Mouse (Mus musculus) fat pad, adult 2 months (tissue): ENCODE measurements around the gene Sytl4.

Experiments used
- DNase-seq: peaks from one replicate; pipeline ENCODE4 v3.0.0-alpha.2; 2011; ENCODE audit warnings: low read depth, low spot score; ENCODE audit errors: extremely low read depth

Gene Sytl4

GRCm38 (mm10) chrX:133981231-133982002 is at the start of gene Sytl4:
Gene Sytl4 (minus strand): TSS chrX:133981812.
- no peak for DNase-seq

DNA sequence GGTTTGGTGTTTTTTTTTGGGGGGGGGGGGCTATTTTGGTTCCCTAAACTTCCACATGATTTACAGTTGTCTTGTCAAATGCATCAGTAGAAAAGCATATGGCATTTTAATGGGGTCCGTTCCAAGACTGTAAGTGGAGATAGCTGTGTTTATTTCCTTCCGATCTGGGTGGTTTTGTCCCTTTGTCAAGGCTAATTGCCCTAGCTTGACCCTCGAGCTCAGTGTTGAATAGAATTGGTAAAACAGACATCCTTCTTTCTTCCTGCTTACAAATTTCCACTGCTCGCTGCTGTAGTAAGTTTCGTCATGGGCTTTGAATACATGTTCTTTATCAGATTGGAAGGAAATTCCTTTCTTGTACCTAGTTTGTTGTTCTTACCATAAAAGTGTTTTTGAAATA is 39.1 kb upstream of the Sytl4 start:
- no peak for DNase-seq

GRCm38 (mm10) chrX:134019005-134019404 is 37.4 kb upstream of the Sytl4 start:
- no peak for DNase-seq

DNA sequence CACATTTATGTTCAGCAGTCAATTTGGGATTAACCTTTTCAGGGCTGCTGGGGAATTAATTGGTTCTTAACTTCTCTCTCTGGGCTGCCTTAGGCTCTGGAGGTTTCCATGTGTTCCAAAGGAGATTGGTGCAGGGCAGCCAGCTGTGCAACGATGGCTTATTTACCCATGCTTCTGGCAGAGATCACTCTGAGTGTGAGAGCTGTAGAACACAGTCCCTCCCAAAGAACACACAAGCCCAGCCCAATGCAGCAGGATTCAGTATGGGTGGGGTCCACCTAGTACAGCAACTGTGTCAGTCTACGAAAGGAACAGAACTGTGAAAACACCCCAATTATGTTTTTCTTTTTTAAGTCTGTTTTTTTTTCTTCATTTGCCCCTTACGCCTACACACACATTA is 14.3 kb upstream of the Sytl4 start:
- DNase-seq: no peak

GRCm38 (mm10) chrX:133964615-133965014 is 17.0 kb downstream of the Sytl4 start:
- no peak for DNase-seq

- DNase-seq: no peak
Measured at GRCm38 (mm10) chrX:133960617-133961016, 21.0 kb downstream of the Sytl4 start.

GRCm38 (mm10) chrX:133954661-133955060 is 27.0 kb downstream of the Sytl4 start:
- DNase-seq: no peak

DNA sequence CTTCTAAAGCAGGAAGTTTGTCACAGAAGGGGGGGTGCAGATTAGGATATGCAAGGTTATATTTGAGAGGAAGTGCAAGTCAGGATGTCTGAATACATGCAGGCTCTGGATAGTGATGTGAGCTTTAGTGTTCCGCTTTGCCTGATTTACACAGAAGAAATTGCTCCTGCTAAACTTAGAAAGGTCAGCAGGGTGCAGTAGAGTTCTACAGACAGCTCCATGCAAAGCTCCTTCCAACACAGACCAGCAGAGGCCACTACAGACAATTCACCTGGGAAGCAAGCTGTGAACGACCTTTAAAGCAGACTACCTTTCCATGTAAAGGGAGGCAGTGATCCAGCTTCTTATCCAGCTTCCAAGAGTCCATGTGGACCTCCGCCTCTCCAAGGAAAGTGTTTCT is 34.2 kb downstream of the Sytl4 start:
- DNase-seq: no peak

- DNase-seq: no peak
Measured at GRCm38 (mm10) chrX:133939561-133939960, 42.1 kb downstream of the Sytl4 start.

DNA sequence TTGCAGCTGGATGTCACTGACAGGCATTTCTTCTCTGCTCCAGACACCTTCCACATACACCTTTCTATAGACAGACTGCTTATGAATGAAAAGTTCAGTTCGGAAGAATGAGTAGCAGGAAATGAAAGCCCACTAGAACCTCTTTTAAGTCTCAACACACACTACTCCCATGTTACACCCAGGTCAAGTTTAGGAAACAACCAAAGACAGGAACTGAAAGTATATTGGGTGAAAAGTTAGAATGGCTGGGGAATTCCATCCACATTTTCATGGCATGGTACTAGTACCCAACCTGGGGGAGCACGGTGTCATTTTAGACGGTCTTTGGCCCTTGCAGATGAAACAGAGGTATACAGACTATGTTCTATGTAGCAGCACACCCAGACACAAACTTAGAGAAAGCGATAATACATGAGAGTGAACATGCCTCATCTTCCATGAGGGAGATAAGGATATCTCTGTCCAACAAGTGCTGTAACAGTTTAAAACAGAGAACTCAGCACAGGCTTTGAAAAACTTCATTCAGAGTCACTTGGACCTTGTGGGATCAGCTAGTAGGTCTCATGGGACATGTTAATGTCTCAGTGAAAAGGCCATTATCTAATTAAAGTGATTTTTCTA is 44.9 kb downstream of the Sytl4 start:
- DNase-seq: no peak

- DNase-seq: no peak
Measured at GRCm38 (mm10) chrX:133931302-133932013, 50.2 kb downstream of the Sytl4 start.

GRCm38 (mm10) chrX:133926760-133927159 is 54.9 kb downstream of the Sytl4 start:
- DNase-seq: no peak

- DNase-seq: no peak
Measured at GRCm38 (mm10) chrX:133921187-133921586, 60.4 kb downstream of the Sytl4 start.

DNA sequence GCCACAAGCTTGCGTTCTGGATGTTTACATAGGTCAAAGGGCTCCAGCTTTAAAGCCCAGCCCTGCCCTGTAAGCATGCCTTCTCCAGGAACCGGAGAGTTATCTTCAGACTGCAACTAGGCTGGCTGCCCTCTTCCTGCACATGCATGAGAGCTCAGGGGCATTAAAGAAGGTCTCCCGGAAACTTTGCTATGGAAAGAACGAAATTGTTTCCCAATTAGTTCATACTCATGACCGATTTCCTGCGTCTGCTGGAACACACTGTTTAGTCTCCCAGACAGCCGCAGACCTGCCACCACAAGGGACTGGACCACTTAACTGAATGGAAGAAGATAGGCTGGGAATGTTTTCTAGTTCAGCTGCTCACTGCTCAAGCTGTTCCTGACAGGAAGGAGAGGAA is 67.4 kb downstream of the Sytl4 start:
- DNase-seq: no peak

GRCm38 (mm10) chrX:133913006-133913405 is 68.6 kb downstream of the Sytl4 start:
- DNase-seq: no peak

GRCm38 (mm10) chrX:133911397-133912103 is 70.1 kb downstream of the Sytl4 start:
- DNase-seq: no peak

- DNase-seq: no peak
Measured at GRCm38 (mm10) chrX:133908261-133908660, 73.4 kb downstream of the Sytl4 start, which contains the start of gene Srpx2. Gene Srpx2 (plus strand): TSS chrX:133908426.

- peak; percentile 10 for DNase-seq
Measured at GRCm38 (mm10) chrX:133898014-133898542, 83.5 kb downstream of the Sytl4 start, which contains the start of gene Tspan6. Gene Tspan6 (minus strand): TSS chrX:133898429.

- DNase-seq: no peak
Measured at GRCm38 (mm10) chrX:133888111-133888510, 93.5 kb downstream of the Sytl4 start.

GRCm38 (mm10) chrX:133887308-133887707 is 94.3 kb downstream of the Sytl4 start:
- no peak for DNase-seq
